Mouse (Mus musculus) fibroblast of lung, adult 2 months (primary cell): ENCODE results near the gene Ms4a3.

Experiments
- DNase-seq: peaks from one replicate; pipeline ENCODE4 v3.0.0-alpha.2; 2011; ENCODE audit warnings: low read depth

Gene Ms4a3

DNA sequence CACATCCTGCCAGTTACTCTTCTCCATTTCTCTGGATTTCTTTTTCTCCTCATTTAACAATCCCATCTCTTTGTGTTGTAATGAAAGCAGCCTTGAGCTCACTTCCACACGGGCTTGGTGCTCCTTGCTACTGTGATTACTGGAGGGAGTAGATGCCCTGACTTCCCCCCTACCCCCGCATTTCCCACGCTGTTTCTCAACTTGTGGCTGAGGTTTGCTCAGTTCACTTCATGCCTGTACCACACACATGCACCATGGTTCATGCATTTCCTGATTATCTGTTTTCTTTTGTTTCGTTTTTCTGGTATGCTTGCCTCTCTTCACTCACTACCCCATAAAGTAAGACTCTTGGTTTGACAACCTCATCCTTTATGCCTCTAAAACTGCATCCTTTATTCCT lies 51.4 kb downstream of the Ms4a3 start:
- DNase-seq = no peak
